Mouse (Mus musculus): ENCODE data around the gene Samm50.

The Samm50 gene

DNA sequence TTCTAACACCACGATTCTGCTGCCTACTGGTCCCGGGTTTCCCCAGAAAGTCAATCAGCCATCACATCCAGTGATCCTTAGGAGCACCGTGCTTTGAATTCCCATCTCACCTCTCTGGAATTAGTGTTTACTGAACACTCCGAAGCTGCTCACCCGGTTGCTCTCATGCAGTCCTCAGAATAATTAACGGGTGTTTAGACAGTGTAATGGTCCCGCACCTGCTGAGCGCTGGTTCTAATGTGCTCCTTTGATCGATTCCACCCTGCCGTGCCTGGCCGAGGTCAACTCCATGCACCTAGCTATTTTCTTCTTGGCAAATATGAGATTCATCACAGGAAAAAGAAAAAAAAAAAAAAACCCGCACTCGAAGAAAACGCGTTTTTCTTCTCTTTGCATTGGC is 46.5 kb downstream of the Samm50 start:
- DNase-seq (ENCODE audit: low read depth, low spot score): no peak

DNA sequence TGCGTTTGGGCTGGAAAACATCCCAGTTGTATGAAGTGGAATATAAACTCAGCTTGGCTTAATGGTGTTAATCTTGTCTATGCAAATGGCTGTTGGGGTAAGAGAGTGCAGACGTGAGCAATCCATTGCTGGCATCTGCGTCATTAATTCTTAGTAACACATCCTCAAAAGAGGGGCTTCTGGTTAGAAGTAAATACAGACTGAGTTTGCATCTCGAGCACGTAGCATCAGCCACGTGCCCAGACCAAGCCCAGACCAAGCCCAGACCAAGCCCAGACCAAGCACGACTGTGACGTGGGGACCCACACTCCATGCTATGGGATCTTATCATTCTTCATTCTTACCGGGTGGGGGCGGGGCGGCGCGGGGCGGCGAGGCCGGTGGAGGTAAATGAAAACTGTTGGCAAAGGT is 47.0 kb downstream of the Samm50 start:
- no peak for DNase-seq (ENCODE audit: low read depth, low spot score)

DNA sequence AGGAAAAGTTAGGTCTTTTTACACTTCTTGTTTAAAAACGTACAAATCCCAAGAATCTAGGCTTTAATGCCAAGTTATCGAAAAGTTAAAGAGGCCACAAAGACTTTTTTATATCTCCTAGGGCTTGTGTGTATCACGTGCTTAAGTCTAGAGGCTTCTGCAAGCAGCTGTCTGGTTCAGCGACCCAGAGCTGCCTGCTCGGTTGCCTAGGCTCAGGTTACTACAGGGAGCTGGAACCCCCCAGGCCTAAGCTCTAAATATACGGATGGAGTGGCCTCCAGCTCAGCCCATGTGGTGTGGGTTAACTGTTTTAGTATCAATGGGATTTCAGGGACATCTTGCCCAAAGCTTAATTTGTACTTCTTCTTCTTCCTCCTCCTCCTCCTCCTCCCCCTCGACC is 49.5 kb downstream of the Samm50 start:
- no peak for DNase-seq (ENCODE audit: low read depth, low spot score)

DNA sequence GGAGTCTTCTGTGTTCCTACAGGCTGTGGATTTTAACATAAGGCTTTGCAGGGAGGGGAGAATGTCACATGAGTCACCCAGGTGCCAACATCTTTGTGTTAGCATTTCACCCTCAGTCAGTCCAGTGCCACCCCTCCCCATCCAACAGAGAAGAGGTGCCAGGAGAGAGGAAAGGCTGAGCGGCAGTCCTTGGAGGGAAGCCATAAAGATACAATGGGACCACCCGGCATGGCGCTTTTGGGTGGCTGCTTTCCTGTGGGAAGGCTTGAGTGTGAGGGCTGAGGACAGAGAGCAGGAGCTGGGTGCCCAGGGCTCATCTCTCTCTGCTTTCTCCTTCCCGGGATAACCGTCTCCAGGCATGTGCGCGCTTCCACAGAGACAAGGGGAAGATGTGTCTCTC is 53.1 kb downstream of the Samm50 start:
- no peak for DNase-seq (ENCODE audit: low read depth, low spot score)

DNA sequence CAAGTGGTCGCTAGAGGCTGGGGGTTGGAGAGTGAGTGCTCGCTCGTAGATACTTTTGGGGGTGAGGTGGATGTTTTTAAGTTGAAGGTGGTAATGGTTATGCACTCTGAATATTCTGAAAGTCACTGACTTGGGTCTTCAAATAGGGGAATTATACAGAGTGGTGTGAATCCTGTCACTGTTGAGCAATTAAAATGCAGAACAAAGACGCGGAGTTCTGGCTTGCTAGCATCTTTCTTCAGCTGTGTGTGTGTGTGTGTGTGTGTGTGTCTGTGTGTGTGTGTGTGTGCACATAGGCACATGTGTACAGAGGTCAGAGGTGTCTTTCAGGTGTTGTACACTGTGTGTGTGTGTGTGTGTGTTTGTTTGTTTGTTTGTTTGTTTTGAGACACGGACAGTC is 54.2 kb downstream of the Samm50 start:
- no peak for DNase-seq (ENCODE audit: low read depth, low spot score)

DNA sequence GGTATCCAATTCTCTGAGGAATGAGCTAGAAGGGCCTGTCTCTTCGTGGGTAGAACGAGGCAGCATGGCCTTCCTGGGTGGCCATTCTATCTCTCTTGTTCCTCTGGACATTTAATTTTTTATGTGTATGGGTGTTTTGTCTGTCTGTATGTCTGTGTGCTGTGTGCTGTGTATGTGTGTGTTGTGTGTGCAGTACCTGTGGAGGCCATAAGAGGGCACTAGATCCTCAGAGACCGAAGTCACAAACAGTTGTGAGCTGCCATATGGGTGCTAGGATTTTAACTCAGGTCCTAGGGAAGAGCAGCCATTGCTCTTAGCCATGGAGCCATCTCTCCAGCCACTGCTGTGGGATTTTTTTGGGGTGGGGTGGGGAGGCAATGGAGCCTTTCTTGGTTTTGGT is 55.3 kb downstream of the Samm50 start:
- no peak for DNase-seq (ENCODE audit: low read depth, low spot score)

DNA sequence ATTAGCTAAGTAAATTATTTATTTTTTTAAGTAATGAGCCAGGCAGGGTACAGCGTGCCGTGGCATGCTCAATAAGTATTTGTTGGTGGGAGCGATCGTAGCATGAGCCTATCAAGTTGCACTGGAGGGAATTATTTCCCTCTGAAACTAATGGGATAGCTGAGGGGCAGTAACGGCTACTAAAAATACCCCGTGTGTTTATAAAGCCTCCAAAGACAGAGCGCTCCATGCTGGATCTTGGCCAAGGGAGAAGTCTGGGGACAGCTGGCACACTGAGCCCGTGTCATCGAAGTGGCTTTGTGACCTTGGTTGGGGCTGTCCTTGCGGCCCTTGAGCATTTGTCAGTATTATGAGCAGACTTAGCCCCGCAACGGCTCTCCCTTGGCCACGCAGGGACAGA is 59.2 kb downstream of the Samm50 start:
- no peak for DNase-seq (ENCODE audit: low read depth, low spot score)

DNA sequence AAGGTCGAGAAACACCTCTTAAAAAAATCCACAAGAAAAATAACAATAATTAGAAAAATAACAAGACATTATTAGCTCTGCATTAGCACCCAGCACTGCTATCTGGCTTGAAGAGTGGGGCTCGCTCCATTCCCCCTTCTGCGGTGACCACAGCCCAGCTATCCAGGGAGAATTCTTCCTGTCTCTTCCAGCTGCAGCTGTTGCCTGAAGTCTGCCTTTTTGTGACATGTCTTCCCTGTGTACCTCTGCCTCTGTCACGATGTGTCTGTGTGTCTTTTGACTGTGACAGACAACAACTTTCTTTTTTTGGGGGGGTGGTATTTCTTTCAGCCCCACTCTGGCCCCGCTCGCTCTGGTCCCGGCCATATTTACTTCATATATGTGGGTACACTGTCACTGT is 60.6 kb downstream of the Samm50 start:
- no peak for DNase-seq (ENCODE audit: low read depth, low spot score)

DNA sequence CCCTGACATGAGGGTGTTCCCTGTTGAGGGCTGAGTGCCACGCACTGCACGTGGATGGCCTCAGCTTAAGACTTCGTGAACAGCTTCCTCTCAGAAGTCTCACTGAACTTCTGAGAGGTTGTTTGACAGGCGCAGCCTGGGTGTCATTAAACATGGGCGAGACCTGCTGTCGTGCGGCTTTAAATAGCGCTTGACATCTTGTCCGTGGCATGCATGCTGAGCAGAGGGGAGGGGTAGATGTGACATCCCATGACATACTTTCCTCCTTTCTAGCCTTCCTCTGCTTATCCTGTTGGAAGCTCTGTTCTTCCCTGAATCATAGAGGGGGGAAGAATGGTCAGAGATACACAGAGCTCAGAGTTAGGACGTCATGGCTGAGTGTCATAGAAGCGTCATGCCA is 61.7 kb downstream of the Samm50 start:
- no peak for DNase-seq (ENCODE audit: low read depth, low spot score)

DNA sequence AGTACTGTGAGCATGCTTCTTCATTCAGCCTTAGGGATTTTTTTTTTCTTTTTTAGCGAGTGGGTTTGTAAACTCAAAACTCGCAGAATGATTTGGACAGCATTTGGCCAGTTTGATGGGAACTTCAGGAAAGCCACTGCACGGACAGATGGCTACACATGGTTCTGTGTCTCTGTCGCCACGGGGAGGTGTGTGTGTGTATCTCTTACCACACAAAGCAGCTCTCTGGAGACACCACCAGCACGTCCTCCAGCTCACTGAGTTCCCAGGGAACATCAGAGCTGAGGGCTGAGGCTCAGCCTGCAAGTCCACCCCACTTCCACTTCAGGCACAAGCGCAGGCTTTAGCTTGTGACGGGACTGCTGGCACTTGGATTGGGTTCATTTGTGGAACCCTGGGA is 62.3 kb downstream of the Samm50 start:
- DNase-seq (ENCODE audit: low read depth, low spot score): no peak

DNA sequence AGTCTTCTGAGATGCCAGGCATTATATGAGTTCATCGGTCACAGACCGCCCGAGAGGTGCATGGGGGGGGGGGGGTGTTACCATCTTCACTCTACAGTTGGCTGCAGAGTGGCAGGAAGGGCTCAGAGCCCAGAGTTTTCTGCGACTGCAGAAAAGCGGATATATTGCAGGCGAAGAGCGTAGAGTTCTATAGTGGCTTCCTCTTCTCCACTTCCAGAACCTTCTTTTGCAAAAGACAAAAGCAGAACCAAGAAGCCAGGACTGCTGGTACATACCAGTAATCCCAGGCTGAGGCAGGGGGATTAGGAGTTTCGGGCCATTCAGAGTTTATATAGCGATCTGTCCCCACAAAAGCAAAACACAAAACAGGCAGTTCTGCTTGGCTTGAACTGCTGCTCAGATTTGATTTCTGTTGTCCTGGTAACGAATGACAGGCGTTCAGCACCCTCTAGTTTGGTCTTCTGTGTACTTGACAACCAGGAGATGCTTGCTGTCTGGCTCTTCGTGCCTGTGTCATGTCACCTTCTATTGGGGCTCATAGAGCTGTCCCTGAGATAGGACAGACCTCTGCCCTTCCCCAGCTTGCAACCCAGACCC is 64.3 kb downstream of the Samm50 start:
- DNase-seq (ENCODE audit: low read depth, low spot score): no peak

DNA sequence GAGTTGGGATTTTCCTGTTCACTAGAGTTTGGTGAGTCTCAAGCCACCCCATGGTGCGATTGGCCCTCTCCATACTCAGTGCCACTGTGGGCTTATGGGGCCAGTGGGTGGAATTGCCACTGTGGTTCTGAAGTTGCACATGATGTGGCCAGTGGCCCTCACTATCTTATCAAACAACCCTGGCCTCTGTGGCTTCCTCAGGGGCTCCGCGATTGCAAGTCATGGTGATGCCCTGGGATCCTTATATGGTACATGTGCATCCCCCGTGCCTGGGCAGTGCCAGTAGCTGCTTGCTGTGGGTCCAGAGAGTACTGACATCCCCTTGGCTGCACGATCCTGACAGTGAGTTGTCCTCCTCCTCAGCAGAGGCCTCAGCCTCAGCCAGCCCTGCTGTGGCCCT is 64.8 kb downstream of the Samm50 start:
- DNase-seq (ENCODE audit: low read depth, low spot score): no peak

DNA sequence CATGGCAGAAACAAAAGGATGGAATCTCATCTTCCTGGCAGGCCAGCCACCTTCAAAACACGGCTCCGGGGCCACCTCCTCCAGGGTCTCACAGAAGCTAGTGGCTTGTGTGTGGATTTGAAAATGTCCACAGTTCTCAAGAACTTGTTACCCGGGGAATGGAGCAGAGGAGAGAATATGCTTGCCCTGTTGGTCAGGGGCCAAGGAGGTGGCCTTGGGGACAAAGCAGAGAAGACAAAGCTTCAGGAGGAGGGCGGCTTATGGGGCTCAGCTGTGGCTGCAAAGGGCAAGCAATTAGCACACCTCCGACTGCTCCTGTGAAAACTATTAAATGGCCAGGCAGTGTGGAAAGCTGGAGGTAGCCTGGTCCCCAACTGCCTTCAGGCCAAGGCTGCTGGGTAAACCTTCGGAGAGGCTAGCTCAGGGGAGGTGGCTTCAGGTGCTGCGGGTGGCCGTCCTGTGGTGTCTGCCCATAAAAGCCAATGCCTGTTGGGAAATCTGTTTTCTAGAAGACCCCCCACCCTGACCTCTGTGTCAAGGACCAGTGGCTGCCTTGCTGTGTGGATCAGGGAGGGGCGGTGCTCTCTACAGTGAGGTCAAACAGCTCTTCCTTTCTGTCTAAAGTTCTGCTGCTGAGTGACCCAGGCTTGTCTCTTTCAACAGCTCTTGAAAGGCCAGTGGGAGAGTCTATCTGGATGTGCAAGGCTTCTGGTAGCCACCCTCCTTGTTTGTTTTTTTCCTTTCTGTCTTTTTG is 66.7 kb downstream of the Samm50 start:
- DNase-seq (ENCODE audit: low read depth, low spot score): peak; percentile 43

DNA sequence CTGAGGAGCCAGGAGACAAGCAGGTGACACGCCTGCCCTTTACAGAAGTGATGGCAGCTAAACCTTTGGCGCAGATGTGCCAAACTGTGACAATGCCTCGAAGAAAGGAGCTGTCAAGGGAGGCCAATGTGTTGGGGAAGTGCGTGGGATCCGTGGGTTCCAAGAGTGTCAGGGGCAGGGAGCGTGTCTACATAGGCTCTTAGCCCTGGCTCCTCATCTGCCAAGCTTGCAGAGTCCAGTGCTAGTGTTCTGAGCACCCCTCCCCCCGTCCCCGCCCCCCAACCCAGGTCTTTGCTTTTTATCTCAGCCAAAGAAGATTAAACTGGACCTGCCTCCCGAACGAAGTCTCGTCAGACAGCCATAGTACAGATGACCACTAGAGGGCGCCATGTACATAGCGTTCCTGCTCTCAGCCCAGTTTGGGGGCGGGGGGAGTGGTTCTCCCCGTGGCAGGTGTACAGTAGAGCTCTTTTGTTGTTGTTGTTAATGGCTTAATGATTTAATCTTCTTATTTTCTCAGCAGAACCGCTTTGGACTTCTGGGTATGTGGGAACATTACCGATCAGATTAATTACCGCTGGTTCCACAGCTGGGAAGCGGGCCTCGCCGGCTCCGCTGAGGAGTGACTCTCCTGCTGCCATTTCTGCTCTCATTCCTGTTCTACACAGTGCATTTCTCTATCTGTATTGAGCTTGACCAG is 68.2 kb downstream of the Samm50 start:
- DNase-seq (ENCODE audit: low read depth, low spot score): peak; percentile 80

DNA sequence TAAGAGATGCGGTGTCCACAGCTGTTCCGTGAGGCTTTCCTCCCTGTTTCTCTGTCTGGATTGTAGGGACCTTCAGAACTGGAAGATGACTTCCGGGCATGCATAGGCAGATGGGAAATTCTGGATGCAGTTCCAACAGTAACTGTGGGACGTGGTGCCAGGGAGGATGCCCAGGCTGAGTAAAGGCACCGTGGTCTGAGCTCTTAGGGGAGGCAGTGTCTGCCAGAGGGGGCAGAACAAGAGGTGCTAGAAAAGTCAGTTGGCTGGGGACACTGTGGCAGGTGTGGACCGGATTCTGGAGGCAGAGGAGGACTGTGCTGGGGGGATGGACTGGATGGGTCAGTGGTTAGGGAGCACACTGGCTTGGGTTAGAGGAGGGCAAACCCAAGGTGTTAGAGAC is 70.6 kb downstream of the Samm50 start:
- no peak for DNase-seq (ENCODE audit: low read depth, low spot score)

DNA sequence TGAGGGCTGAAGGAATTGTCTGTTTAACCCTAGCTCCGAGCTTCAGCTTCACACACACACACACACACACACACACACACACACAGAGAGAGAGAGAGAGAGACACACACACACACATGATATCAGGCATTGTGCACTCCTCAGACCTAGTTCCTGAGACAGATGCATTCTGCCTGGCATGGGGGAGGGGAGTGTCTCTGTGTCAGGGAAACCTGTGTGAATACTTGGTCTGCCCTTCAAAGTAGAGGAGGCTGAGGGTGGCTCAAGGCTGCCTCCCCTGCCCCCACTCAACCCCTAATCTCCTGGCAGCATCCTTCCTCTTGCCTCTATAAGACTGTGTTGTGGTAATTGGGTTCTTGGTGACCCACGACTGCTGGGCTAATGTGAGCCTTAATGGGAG is 71.5 kb downstream of the Samm50 start:
- no peak for DNase-seq (ENCODE audit: low read depth, low spot score)

DNA sequence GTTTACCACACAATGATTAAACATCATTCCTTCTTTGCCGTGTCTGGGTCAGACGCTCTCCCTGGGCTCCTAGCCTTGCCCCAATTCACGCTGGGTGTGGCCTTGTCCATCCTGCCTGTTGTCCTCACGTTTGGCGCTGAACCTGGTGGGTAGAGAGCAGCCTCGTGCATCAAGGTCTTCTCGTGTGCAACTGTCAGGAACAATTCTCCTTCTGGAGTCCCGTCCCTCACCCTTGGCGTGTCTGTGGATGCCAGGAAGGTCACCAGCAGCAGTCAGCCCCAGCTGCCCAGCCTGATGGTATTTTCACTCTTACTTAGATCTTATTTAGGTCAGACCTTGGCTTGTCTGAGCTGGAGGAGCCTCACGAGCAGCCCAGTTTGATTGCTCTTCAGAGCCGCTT is 73.1 kb downstream of the Samm50 start:
- no peak for DNase-seq (ENCODE audit: low read depth, low spot score)

DNA sequence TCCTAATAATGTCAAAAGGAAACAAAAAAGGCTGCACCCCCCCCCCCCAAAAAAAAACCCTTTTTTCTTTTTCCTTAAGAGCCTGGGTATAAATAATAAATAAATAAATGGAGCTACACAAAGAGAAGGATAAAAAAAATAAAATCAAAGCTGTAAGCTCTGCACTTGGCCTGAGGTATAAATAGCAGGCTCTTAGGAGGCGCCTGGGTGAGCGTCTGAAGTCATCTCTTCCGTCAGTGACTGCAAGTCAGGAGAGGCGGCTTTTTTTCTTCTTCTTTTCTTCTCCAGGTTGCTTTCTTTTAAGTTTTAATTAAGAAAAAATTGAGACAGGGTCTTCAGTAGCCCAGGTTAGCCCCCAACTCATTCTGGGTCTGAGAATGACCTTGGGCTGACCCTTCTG is 74.2 kb downstream of the Samm50 start:
- no peak for DNase-seq (ENCODE audit: low read depth, low spot score)

Data from forelimb bud, embryonic 11.5 days (tissue).